Mouse (Mus musculus) 3T3-L1 (cell line): ENCODE measurements around the gene Kifap3.

ENCODE experiments used
- DNase-seq: peaks from one replicate; pipeline ENCODE4 v3.0.0-alpha.2; 2015; ENCODE audit warnings: low read depth, low spot score

Kifap3 gene

DNA sequence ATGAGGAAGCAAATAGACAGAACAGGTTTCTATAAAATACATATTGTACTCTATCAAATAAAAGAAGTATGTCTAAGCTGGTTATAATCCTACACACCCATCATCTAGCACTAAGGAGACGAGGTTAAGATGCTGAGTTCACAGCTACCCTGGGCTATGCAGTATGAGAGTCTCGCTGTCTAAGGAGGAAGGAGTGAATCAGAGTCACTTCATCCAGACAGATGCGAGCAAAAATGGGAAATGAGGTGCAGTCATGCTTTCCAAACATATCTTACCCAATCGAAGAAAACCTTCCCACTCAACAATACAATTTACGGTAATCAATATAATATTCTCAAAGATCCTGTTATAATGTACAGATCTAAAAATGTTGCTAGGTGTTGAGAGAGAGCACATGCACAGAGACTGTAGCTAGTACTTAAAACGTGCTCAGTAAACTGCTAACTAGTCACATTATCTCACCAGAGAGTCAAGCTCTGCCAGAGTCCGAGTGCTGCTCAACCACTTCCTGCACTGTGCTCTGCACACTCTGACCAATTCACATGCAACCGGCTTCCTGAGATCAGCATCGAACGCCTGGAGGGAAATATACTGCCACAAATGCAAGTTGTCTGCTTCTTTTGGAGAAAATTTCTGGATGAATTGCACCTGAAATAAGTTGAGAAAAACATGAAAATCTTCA, 184.8 kb downstream of the Kifap3 start:
- DNase-seq = no peak
